Mouse (Mus musculus): ENCODE data around the gene Gpr18.

- TF ChIP-seq GATA1 (IDR thresholded peaks at IDR 0.05; ENCODE audit: low read length): no peak
- no peak for TF ChIP-seq TAL1 (IDR thresholded peaks at IDR 0.05; ENCODE audit: low read length)
Observed at GRCm38 (mm10) chr14:121936856-121937255, 21.3 kb upstream of the Gpr18 start.
